Mouse (Mus musculus): ENCODE results near the gene Rarg. TPM values are rescaled to one million over a fixed set of nuclear protein-coding genes. Genes with fewer than 3 reads are reported as not detected.

The Rarg gene
- polyA plus RNA-seq, 1 experiment from 2014 or later: 19.2 TPM

DNA sequence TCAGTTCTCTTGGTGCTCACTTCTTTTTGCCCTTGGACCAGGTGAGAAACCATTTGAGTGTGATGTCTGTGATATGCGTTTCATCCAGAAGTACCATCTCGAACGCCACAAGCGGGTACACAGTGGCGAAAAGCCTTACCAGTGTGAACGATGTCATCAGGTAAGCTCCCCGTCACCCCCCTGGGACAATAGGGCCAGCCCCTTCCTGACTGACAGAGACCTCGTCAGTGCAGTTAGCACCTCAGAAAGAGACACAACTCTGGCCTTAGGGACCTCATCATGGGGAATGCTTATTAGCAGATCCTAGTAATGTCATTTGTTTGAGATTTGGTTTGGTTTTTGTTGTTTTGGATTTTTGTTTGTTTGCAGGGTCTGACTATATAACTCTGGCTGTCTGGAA, 48.2 kb downstream of the Rarg start:
- Histone ChIP-seq H3K4me2 (replicated peaks) (no peak overlapping the region), H3K27me3 (no peaks in the 10 kb centered on the region), H3K27ac (replicated peaks) (no peak overlapping the region), H3K36me3 (peaks cover 77% of the 10 kb centered on the region), H3K4me3 (no peak overlapping the region), H3K9me3 (no peaks in the 10 kb centered on the region), H3K9ac (replicated peaks) (no peak overlapping the region), H3K4me1 (peaks cover 34% of the 10 kb centered on the region)
- ATAC-seq (ENCODE audit: low FRiP score, low read depth): no peak
- WGBS: 95% methylated on average over 8 of the region's 8 CpGs

DNA sequence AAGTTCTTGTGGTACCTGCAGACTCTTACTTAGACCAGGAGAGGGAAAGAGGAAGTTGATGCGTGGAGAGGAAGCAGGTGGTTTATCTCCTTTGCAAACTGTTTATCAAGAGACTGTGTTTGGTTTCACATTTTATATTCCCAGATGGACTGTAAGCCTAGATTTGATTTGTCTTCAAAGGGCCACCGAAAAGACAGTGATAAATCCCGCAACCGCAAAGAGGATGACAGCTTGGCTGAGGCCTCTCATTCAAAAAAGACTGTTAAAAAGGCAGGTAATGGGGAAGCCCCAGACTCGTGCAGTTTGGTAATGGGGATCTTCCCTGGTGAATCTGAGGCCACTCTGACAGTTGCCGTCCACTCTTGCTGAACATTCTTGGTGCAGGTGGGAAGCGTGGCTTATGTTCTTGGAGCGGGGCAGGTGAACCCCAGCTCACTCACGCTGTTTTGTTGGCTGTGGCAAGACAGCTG, 49.2 kb downstream of the Rarg start:
- H3K9ac ChIP-seq (replicated peaks): no peak overlapping the region
- H3K4me3 ChIP-seq: no peak overlapping the region
- H3K9me3 ChIP-seq: no peaks in the 10 kb centered on the region
- H3K4me2 ChIP-seq (replicated peaks): no peak overlapping the region
- no peak overlapping the region for H3K27ac ChIP-seq (replicated peaks)
- peaks cover 69% of the 10 kb centered on the region for H3K36me3 ChIP-seq
- H3K4me1 ChIP-seq: peaks cover 34% of the 10 kb centered on the region
- ATAC-seq (ENCODE audit: low FRiP score, low read depth): no peak
- no peaks in the 10 kb centered on the region for H3K27me3 ChIP-seq
- WGBS: 87% methylated on average over 9 of the region's 9 CpGs

DNA sequence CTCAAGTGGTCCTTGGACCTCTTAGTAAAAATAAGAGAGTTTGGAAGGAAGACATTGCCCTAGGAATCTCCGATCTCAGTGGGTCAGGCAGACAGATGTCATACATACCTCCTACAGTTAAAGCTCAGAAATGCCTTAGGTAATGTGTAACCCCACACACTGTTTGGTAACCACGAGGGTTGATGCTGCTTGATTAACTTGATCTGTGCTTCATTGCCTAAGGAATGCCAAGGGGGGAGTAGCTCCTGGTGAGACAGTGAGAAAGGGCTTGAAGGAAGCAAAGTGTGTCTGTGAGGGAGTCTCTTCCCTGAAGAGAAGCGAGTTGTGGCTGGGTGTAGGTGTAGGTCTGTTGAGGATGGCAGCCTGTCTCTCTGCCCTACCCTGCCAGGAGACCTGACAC, 50.0 kb downstream of the Rarg start:
- peaks cover 61% of the 10 kb centered on the region for H3K36me3 ChIP-seq
- no peak for ATAC-seq (ENCODE audit: low FRiP score, low read depth)
- no peaks in the 10 kb centered on the region for H3K27me3 ChIP-seq
- H3K27ac ChIP-seq (replicated peaks): no peak overlapping the region
- peaks cover 39% of the 10 kb centered on the region for H3K4me1 ChIP-seq
- no peaks in the 10 kb centered on the region for H3K9me3 ChIP-seq
- no peak overlapping the region for H3K9ac ChIP-seq (replicated peaks)
- no peak overlapping the region for H3K4me3 ChIP-seq
- no peak overlapping the region for H3K4me2 ChIP-seq (replicated peaks)
- WGBS: 90% methylated on average over 3 of the region's 3 CpGs

DNA sequence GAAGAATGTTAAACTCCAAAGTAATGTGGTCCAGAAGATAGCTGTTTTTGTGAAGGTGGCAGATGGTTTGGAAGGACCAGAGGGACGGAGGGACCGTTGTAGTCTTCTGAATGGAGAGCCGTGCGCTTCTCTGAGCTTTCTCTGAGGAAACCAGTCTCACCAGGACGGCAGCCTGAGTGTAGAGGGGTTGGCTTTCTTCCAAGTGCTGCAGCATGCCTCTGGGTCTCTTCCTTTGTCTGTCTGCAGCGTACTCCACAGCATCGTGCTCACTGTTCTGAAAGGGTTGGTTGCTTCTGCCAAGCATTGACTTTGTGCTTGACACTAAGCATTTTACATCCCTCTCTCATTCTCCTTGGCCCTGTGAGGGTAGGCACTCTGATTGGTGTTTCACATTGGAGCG, 51.5 kb downstream of the Rarg start:
- Histone ChIP-seq H3K27ac (replicated peaks) (peak overlapping the region; percentile 75), H3K4me3 (peak overlapping the region; percentile 82), H3K9ac (replicated peaks) (peak overlapping the region; percentile 37; the same call in 1 of the 2 replicates)

DNA sequence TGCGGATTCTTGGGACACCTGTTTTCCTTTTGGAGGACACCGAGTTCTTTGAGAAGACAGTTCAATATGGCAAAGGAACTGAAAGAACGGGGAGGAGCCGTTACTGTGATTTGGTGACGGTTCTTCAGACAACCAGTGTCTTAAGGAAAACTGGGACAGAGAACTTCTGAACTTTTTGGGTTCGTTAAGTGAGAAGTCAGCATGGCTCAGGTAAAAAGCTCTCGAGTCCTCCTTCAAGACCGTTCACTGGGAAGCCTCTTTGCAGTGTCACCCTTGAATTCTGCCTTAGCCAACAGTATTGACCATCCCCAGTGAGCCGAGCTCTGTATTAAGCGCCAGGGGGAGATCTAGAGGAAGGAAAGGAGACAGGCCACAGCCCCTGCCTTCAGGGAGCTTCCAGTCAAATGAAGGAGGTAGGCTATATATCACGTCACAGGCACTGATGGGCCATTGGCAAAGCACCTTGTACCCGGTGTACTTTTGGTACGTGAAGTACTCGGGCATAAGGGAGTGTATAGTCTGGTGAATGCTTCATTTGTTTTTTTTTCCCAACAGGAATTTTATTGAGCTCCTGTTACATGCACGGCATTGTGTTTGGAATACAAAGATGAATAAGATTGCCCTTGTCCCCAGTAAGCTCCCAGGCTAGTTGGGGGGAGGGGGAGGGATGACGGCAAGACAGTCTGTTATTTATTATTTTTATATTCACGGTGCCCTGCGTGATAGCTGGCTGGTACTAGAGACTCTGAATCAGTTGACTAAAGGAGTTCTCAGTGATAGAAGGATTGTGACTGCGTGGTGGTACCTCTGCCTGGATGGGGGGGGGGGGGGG, 52.4 kb downstream of the Rarg start, which contains the start of gene Csad:
Gene Csad (minus strand): TSS at position 51 of the 832 bp plus-strand sequence.
- peak within 1 kb of the TSS; percentile 97 for H3K27ac ChIP-seq (replicated peaks)
- H3K4me1 ChIP-seq: peaks cover 41% of the 10 kb centered on the region
- H3K9me3 ChIP-seq: no peaks in the 10 kb centered on the region
- peak within 1 kb of the TSS; percentile 83 for H3K4me2 ChIP-seq (replicated peaks)
- no peaks in the 10 kb centered on the region for H3K27me3 ChIP-seq
- H3K9ac ChIP-seq (replicated peaks): peak within 1 kb of the TSS; percentile 87
- 71% methylated on average over 19 of the region's 19 CpGs for WGBS
- peak within 1 kb of the TSS; percentile 82 for H3K4me3 ChIP-seq
- H3K36me3 ChIP-seq: peaks cover 40% of the 10 kb centered on the region
- ATAC-seq (ENCODE audit: low FRiP score, low read depth): no peak

More for the DNA sequence above, 51.5 kb downstream of the Rarg start:
- WGBS: 67% methylated on average over 8 of the region's 8 CpGs
- no peak for ATAC-seq (ENCODE audit: low FRiP score, low read depth)
- H3K36me3 ChIP-seq: peaks cover 49% of the 10 kb centered on the region
- peaks cover 41% of the 10 kb centered on the region for H3K4me1 ChIP-seq
- peak overlapping the region; percentile 83 for H3K4me2 ChIP-seq (replicated peaks)
- no peaks in the 10 kb centered on the region for H3K27me3 ChIP-seq
- no peaks in the 10 kb centered on the region for H3K9me3 ChIP-seq

DNA sequence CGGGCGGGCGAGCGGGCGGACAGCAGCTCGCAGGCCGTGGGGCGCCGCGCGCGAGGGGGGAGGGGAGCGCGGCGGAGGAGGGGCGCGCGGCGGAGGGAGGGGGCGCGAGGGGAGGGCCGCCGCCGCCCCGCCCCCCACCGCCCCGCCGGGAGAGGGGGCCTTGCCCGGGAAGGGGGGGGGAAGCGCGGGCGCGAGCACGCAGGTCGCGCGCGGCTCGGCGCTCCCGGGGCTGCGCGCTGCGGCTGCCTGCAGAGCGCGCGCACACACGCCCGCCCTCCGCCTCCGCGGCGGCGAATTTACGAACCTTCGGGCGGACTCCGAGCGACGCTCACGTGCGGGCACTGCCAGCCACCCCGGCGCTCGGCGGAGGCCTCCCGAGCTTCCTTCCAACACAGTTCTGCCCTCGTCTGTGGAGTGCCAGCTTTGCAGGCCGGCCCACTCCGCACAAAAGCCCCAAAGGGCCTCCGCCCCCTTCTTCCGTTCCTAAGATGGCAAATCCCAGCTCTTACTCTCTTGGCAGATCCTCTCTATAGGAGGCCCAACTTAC, 53.4 kb downstream of the Rarg start:
- Histone ChIP-seq H3K9me3 (no peaks in the 10 kb centered on the region), H3K36me3 (peaks cover 32% of the 10 kb centered on the region), H3K9ac (replicated peaks) (peak overlapping the region; percentile 87), H3K27ac (replicated peaks) (peak overlapping the region; percentile 97), H3K27me3 (no peaks in the 10 kb centered on the region), H3K4me3 (peak overlapping the region; percentile 82), H3K4me2 (replicated peaks) (peak overlapping the region; percentile 83), H3K4me1 (peaks cover 41% of the 10 kb centered on the region)
- peak; percentile 47 for ATAC-seq (ENCODE audit: low FRiP score, low read depth)
- WGBS: 0% methylated on average over 40 of the region's 72 CpGs

DNA sequence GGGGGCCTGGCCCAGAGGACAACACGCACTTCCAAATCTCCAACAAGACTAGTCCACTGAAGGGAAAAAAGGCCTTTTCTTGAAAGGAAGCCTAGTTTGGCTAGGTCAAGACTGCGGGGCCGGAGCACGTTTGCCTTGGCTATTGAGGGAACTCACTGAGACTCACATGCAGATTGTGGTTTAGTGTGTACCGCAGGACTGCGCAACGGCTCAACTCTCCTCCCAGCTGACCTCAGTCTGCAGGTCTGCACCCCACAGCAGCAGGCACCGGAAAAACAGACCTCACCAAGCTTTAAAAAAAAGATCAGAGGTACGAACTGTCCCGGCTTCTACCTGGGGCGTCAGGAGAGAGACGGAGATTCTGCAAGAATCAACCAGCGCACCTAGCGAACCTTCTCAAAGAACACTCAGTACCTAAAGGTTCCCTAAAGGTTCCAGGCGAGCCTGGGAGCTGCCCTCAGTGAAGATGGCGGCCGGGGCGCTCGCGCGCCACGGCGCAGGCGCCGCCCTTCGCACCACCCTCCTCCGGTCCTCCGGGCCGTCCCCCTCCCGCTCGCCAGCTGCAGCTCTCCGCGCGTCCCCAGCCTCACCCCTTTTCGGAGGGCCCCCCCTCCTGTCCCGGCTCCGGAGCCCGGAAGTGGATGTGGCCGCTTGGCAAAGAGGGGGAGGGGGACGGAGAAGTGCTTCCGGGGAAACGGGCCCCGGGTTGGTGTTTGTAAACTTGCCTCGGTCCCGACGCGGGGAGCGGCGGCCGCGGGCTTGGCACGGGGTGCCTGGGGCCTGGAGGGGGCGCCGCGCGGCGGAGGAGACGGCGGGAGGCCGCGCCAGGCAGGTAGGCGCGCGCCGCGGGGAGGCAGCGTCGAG, 54.1 kb downstream of the Rarg start, which contains the start of gene Zfp740:
Gene Zfp740 (plus strand): TSS at position 279 of the 864 bp plus-strand sequence.
- Histone ChIP-seq H3K4me3 (peak within 1 kb of the TSS; percentile 82), H3K27ac (replicated peaks) (peak within 1 kb of the TSS; percentile 97), H3K4me1 (peaks cover 41% of the 10 kb centered on the region), H3K4me2 (replicated peaks) (peak within 1 kb of the TSS; percentile 83), H3K9me3 (no peaks in the 10 kb centered on the region), H3K36me3 (peaks cover 25% of the 10 kb centered on the region), H3K27me3 (no peaks in the 10 kb centered on the region), H3K9ac (replicated peaks) (peak within 1 kb of the TSS; percentile 87)
- ATAC-seq (ENCODE audit: low FRiP score, low read depth): peak; percentile 96
- under 1% methylated on average over 50 of the region's 68 CpGs for WGBS

DNA sequence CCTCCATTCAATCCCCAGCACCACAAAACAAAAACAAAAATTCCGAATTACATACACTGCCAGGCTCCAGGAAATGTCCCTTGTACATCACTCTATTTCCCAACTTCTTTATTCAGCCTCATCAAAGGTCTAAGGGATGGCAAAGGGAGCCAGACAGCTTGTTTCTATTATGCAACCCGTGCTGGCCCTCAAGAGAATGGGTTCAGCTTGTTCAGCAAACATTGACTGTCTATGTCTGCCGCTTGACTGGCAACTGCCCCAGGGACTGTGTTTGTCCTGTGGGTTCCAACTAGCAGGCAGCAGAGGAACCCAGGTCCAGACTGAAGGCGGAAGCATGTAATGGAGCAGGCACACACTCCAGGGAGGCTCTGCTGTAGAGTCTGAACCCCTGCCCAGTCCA, 58.5 kb downstream of the Rarg start:
- 80% methylated on average over 4 of the region's 4 CpGs for WGBS
- ATAC-seq (ENCODE audit: low FRiP score, low read depth): no peak
- Histone ChIP-seq H3K9ac (replicated peaks) (no peak overlapping the region), H3K27me3 (no peaks in the 10 kb centered on the region), H3K4me2 (replicated peaks) (no peak overlapping the region), H3K4me1 (peaks cover 7% of the 10 kb centered on the region), H3K36me3 (no peaks in the 10 kb centered on the region), H3K27ac (replicated peaks) (no peak overlapping the region), H3K9me3 (no peaks in the 10 kb centered on the region), H3K4me3 (no peak overlapping the region)

DNA sequence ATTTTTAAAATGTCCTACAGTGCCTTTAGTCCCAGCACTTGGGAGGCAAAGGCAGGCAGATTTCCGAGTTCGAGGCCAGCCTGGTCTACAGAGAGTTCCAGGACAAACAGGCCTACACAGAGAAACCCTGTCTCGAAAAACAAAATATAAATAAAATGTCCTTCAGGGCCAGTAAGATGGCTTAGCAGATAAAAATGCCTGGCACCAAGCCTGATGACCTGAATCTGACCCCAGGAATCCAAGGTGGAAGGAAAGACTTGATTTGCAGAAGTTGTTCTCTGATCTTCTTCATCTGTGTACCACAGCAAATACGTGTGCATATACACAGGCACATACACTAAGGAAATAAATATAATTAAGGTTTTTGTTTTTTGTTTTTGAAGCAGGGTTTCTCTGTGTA, 61.9 kb downstream of the Rarg start:
- Histone ChIP-seq H3K9me3 (no peaks in the 10 kb centered on the region), H3K27me3 (no peaks in the 10 kb centered on the region), H3K4me1 (no peaks in the 10 kb centered on the region), H3K9ac (replicated peaks) (no peak overlapping the region), H3K36me3 (no peaks in the 10 kb centered on the region), H3K27ac (replicated peaks) (no peak overlapping the region), H3K4me2 (replicated peaks) (no peak overlapping the region), H3K4me3 (no peak overlapping the region)
- 91% methylated on average over 4 of the region's 4 CpGs for WGBS
- no peak for ATAC-seq (ENCODE audit: low FRiP score, low read depth)

DNA sequence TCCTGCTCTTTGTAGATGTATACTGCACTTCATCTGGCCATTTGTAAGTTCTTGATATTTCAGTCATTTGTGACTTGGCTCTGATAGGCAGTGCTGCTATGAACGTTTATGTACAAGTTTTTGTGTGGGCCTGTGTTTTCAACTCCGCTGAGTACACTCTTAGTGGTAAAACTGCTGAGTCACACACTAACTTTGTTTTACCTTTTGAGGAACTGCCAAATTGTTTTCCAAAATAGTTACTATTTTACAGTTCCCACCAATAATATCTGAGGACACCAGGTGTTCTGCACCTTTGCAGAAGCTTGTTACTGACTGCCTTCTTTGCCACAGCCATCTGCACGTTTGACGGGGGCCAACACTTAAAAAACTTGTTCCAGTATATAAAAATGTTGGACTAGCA, 62.9 kb downstream of the Rarg start:
- WGBS: 92% methylated on average over 4 of the region's 4 CpGs
- Histone ChIP-seq H3K4me2 (replicated peaks) (no peak overlapping the region), H3K4me3 (no peak overlapping the region), H3K36me3 (no peaks in the 10 kb centered on the region), H3K4me1 (no peaks in the 10 kb centered on the region), H3K9ac (replicated peaks) (no peak overlapping the region), H3K27ac (replicated peaks) (no peak overlapping the region), H3K9me3 (no peaks in the 10 kb centered on the region), H3K27me3 (no peaks in the 10 kb centered on the region)
- no peak for ATAC-seq (ENCODE audit: low FRiP score, low read depth)

DNA sequence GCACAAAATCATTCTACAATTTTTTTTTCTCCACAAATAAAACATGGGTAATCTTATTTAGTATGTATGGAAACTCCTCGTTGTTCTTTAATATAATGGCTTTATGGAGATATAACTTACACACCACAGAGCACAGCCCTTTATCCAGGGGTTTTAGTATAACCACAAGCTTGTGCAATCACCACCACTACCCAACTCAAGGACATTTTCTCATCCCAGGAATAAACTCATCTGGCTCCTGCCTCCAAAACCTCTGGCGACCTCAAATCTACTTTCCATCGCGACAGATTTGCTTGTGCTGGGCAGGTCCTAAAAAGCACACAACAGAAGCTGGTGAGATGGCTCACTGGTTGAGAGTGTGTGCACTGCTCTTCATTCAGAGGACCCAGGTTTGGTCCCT, 63.7 kb downstream of the Rarg start:
- WGBS: 89% methylated on average over 4 of the region's 4 CpGs
- H3K4me3 ChIP-seq: no peak overlapping the region
- H3K36me3 ChIP-seq: no peaks in the 10 kb centered on the region
- H3K9ac ChIP-seq (replicated peaks): no peak overlapping the region
- no peak overlapping the region for H3K4me2 ChIP-seq (replicated peaks)
- ATAC-seq (ENCODE audit: low FRiP score, low read depth): no peak
- H3K27ac ChIP-seq (replicated peaks): no peak overlapping the region
- H3K4me1 ChIP-seq: no peaks in the 10 kb centered on the region
- no peaks in the 10 kb centered on the region for H3K9me3 ChIP-seq
- no peaks in the 10 kb centered on the region for H3K27me3 ChIP-seq

Data from midbrain, embryonic 12.5 days (tissue).